Mouse (Mus musculus) spleen, adult 2 months (tissue): ENCODE data around the gene Aldh1a3. TPM values are rescaled to one million over a fixed set of nuclear protein-coding genes. Genes with fewer than 3 reads are reported as not detected.

Experiments
- DNase-seq, 2 experiments: peaks; one replicate each; pipeline versions ENCODE4 v3.0.0 to v3.0.0-alpha.2; 2012 to 2021; ENCODE audit warnings: low spot score in 2 of 2, low read depth in 1 of 2
- H3K27ac ChIP-seq: fragments of 200-500 bp; 2 replicates; pipeline ENCODE4 v1.5.1; 2012; ENCODE audit warnings: low read length, inconsistent platforms; ENCODE audit not compliant: insufficient read depth
- H3K27me3 ChIP-seq: fragments of 200-500 bp; 2 replicates; pipeline ENCODE4 v1.6.1; 2012; ENCODE audit warnings: mild to moderate bottlenecking, moderate library complexity, low read length, inconsistent platforms; ENCODE audit not compliant: control insufficient read depth, insufficient read depth
- H3K36me3 ChIP-seq: fragments of 200-500 bp; 2 replicates; pipeline ENCODE4 v1.6.1; 2012; ENCODE audit warnings: mild to moderate bottlenecking, low read length, inconsistent platforms; ENCODE audit not compliant: control insufficient read depth, insufficient read depth
- H3K4me1 ChIP-seq: fragments of 200-500 bp; 2 replicates; pipeline ENCODE4 v1.6.1; 2011; ENCODE audit warnings: inconsistent platforms; ENCODE audit not compliant: control insufficient read depth, insufficient read depth, insufficient read length
- H3K4me3 ChIP-seq: fragments of 200-500 bp; 2 replicates; pipeline ENCODE4 v1.5.1; 2011; ENCODE audit warnings: mild to moderate bottlenecking, inconsistent platforms; ENCODE audit not compliant: insufficient read depth, insufficient read length; ENCODE audit errors: extremely low read depth
- CTCF ChIP-seq: fragments of 200-500 bp; IDR thresholded peaks from 2 replicates; pipeline ENCODE4 v1.5.1; 2011; ENCODE audit warnings: mild to moderate bottlenecking, inconsistent platforms; ENCODE audit not compliant: insufficient read depth, insufficient read length, insufficient replicate concordance; ENCODE audit errors: extremely low read depth
- POLR2A ChIP-seq: fragments of 200-500 bp; IDR thresholded peaks from 2 replicates; pipeline ENCODE4 v1.6.1; 2011; ENCODE audit warnings: low read depth, low read length, inconsistent platforms
- WGBS: fragments of 180-500 bp; shearing (Covaris S2); methylation state at CpG from one replicate; pipeline ENCODE4 v1.1.7; 2018; 5-methylcytosine and 5-hydroxymethylcytosine counted together
- polyA plus RNA-seq: library from polyadenylated mRNA; depleted of rRNA; stranded (reverse); fragments of >200 nt; gene quantifications from 2 replicates; pipeline ENCODE4 v1.2.3, GENCODE M21; 2012

The Aldh1a3 gene
- polyA plus RNA-seq, 1 experiment, result 0.53 TPM

GRCm38 (mm10) chr7:66358461-66358860 is 68.9 kb downstream of the Aldh1a3 start:
- 93% methylated on average over 3 of the region's 3 CpGs for WGBS
- TF ChIP-seq POLR2A, result no peak
- TF ChIP-seq CTCF, result no peak
- H3K27ac ChIP-seq, result no peak overlapping the region

GRCm38 (mm10) chr7:66355791-66356522 is 71.4 kb downstream of the Aldh1a3 start:
- H3K27ac ChIP-seq, result peak overlapping the region; percentile 63
- 80% methylated on average over 8 of the region's 8 CpGs for WGBS
- TF ChIP-seq CTCF, result no peak
- no peak for TF ChIP-seq POLR2A
- no peak overlapping the region for H3K4me3 ChIP-seq
- peaks cover 6% of the 10 kb centered on the region for H3K36me3 ChIP-seq
- 0 out of 2 replicates have a peak, but pooled peaks cover 2% of the 10 kb centered on the region for H3K4me1 ChIP-seq
- H3K27me3 ChIP-seq, result no peaks in the 10 kb centered on the region
- no peak for DNase-seq

More at GRCm38 (mm10) chr7:66358461-66358860, 68.9 kb downstream of the Aldh1a3 start:
- no peak for DNase-seq
- Histone ChIP-seq H3K4me3 (no peak overlapping the region), H3K4me1 (0 out of 2 replicates have a peak, but pooled peaks cover 2% of the 10 kb centered on the region), H3K36me3 (peaks cover 7% of the 10 kb centered on the region), H3K27me3 (no peaks in the 10 kb centered on the region)

GRCm38 (mm10) chr7:66354911-66355310 is 72.4 kb downstream of the Aldh1a3 start:
- no peak for DNase-seq
- no peak overlapping the region for H3K4me3 ChIP-seq
- peaks cover 2% of the 10 kb centered on the region; the same call in 1 of the 2 replicates for H3K36me3 ChIP-seq
- no peak for TF ChIP-seq CTCF
- TF ChIP-seq POLR2A, result no peak
- 71% methylated on average over 3 of the region's 3 CpGs for WGBS
- 0 out of 2 replicates have a peak overlapping the region, but pooled peaks have one; percentile 5 for H3K27ac ChIP-seq
- 0 out of 2 replicates have a peak, but pooled peaks cover 2% of the 10 kb centered on the region for H3K4me1 ChIP-seq
- no peaks in the 10 kb centered on the region for H3K27me3 ChIP-seq

GRCm38 (mm10) chr7:66351074-66351473 is 76.2 kb downstream of the Aldh1a3 start:
- Histone ChIP-seq H3K4me1 (no peaks in the 10 kb centered on the region), H3K27me3 (no peaks in the 10 kb centered on the region), H3K36me3 (no peaks in the 10 kb centered on the region), H3K27ac (no peak overlapping the region), H3K4me3 (no peak overlapping the region)
- TF ChIP-seq CTCF (no peak), POLR2A (no peak)
- 58% methylated on average over 4 of the region's 4 CpGs for WGBS
- DNase-seq, result no peak

- Histone ChIP-seq H3K36me3 (no peaks in the 10 kb centered on the region), H3K4me1 (no peaks in the 10 kb centered on the region), H3K4me3 (no peak overlapping the region), H3K27me3 (no peaks in the 10 kb centered on the region), H3K27ac (no peak overlapping the region)
- WGBS, result 94% methylated on average over 11 of the region's 11 CpGs
- TF ChIP-seq POLR2A (no peak), CTCF (no peak)
- no peak for DNase-seq
These were observed 77.6 kb downstream of the Aldh1a3 start for GRCm38 (mm10) chr7:66349670-66350069.

- Histone ChIP-seq H3K4me1 (no peaks in the 10 kb centered on the region), H3K4me3 (no peak overlapping the region), H3K27ac (no peak overlapping the region), H3K36me3 (no peaks in the 10 kb centered on the region), H3K27me3 (no peaks in the 10 kb centered on the region)
- no peak for TF ChIP-seq POLR2A
- no peak for TF ChIP-seq CTCF
- WGBS, result 86% methylated on average over 10 of the region's 10 CpGs
- no peak for DNase-seq
These were observed 78.7 kb downstream of the Aldh1a3 start for GRCm38 (mm10) chr7:66348588-66348987.

- 93% methylated on average over 9 of the region's 9 CpGs for WGBS
- H3K36me3 ChIP-seq, result no peaks in the 10 kb centered on the region
- no peak for DNase-seq
- H3K27ac ChIP-seq, result no peak overlapping the region
- TF ChIP-seq POLR2A (no peak), CTCF (no peak)
- H3K27me3 ChIP-seq, result no peaks in the 10 kb centered on the region
- no peaks in the 10 kb centered on the region for H3K4me1 ChIP-seq
- no peak overlapping the region for H3K4me3 ChIP-seq
These were observed 80.2 kb downstream of the Aldh1a3 start for GRCm38 (mm10) chr7:66346959-66347663.
